ENCODE assay signal across 24 mouse cellular contexts in genomic region chr2:73967618-73968017, GRCm38 (mm10).
"Had no signal": no experiment of that assay in that cellular context is flagged by ENCODE, and none has a peak within 500 bp of the region (broad histone marks: within the 10 kb centered on the region; RNA-seq: fewer than 3 reads in every experiment).

No protein-coding gene starts in this region.

- H3K4me3 ChIP-seq: embryonic facial prominence, embryonic 10.5 days; embryonic facial prominence, embryonic 12.5 days; embryonic facial prominence, embryonic 13.5 days; embryonic facial prominence, embryonic 15.5 days; erythroblast, embryonic 14.5 days; forebrain, embryonic 10.5 days; forebrain, embryonic 12.5 days; forebrain, embryonic 13.5 days; forebrain, embryonic 15.5 days; gastrocnemius, adult 2 months; heart, adult 2 months; heart, embryonic 10.5 days had no signal

- H3K9me3 ChIP-seq: embryonic facial prominence, embryonic 10.5 days; embryonic facial prominence, embryonic 12.5 days; embryonic facial prominence, embryonic 13.5 days; embryonic facial prominence, embryonic 15.5 days; forebrain, embryonic 10.5 days; forebrain, embryonic 12.5 days; forebrain, embryonic 13.5 days; forebrain, embryonic 15.5 days; heart, embryonic 10.5 days had no signal

- H3K9ac ChIP-seq: embryonic facial prominence, embryonic 12.5 days; embryonic facial prominence, embryonic 13.5 days; embryonic facial prominence, embryonic 15.5 days; forebrain, embryonic 12.5 days; forebrain, embryonic 13.5 days; forebrain, embryonic 15.5 days; forebrain, postnatal 0 days had no signal

- H3K27me3 ChIP-seq: embryonic facial prominence, embryonic 12.5 days; forebrain, embryonic 12.5 days had no signal

- H3K4me1 ChIP-seq: embryonic facial prominence, embryonic 12.5 days; embryonic facial prominence, embryonic 13.5 days; embryonic facial prominence, embryonic 15.5 days; forebrain, embryonic 15.5 days; heart, embryonic 10.5 days had no signal

- H3K36me3 ChIP-seq: embryonic facial prominence, embryonic 10.5 days; embryonic facial prominence, embryonic 12.5 days; embryonic facial prominence, embryonic 13.5 days; embryonic facial prominence, embryonic 15.5 days; forebrain, embryonic 10.5 days; forebrain, embryonic 12.5 days; forebrain, embryonic 15.5 days; heart, embryonic 10.5 days had no signal

- DNase-seq: cerebellum, postnatal 14 days; cerebellum, postnatal 25 days; cerebellum, postnatal 36 days; embryo, embryonic 11 days; forebrain, postnatal 0 days; gastrocnemius, adult 2 months; gastrocnemius, postnatal 10 days; gastrocnemius, postnatal 14 days; gastrocnemius, postnatal 25 days; gastrocnemius, postnatal 36 days; heart, adult 11 months; heart, adult 18-20 months; heart, adult 2 months had no signal

- H3K27ac ChIP-seq: embryonic facial prominence, embryonic 10.5 days; embryonic facial prominence, embryonic 12.5 days; embryonic facial prominence, embryonic 13.5 days; embryonic facial prominence, embryonic 15.5 days; forebrain, embryonic 10.5 days; forebrain, embryonic 12.5 days; forebrain, embryonic 13.5 days; forebrain, embryonic 15.5 days; gastrocnemius, adult 2 months; heart, adult 2 months; heart, embryonic 10.5 days had no signal

- H3K4me2 ChIP-seq: embryonic facial prominence, embryonic 12.5 days; embryonic facial prominence, embryonic 13.5 days; embryonic facial prominence, embryonic 15.5 days; forebrain, embryonic 12.5 days; forebrain, embryonic 13.5 days; forebrain, embryonic 15.5 days; heart, embryonic 11.5 days had no signal
